Mouse (Mus musculus) adrenal gland, adult 18-20 months (tissue): ENCODE results near the gene Arrdc2. TPM values are rescaled to one million over a fixed set of nuclear protein-coding genes. Genes with fewer than 3 reads are reported as not detected.

Source experiments
- DNase-seq, 2 experiments: peaks; one replicate each; pipeline ENCODE4 v3.0.0; 2021 to 2022; ENCODE audit warnings: low spot score in 2 of 2
- total RNA-seq, 2 experiments: library from RNA; stranded (reverse); gene quantifications; 1 replicate in 1 of 2; 2 replicates in 1 of 2; pipeline ENCODE4 v1.2.3; 2021

Arrdc2 gene
- total RNA-seq, 2 experiments from 2014 or later = 8.3 to 8.7 TPM

DNA sequence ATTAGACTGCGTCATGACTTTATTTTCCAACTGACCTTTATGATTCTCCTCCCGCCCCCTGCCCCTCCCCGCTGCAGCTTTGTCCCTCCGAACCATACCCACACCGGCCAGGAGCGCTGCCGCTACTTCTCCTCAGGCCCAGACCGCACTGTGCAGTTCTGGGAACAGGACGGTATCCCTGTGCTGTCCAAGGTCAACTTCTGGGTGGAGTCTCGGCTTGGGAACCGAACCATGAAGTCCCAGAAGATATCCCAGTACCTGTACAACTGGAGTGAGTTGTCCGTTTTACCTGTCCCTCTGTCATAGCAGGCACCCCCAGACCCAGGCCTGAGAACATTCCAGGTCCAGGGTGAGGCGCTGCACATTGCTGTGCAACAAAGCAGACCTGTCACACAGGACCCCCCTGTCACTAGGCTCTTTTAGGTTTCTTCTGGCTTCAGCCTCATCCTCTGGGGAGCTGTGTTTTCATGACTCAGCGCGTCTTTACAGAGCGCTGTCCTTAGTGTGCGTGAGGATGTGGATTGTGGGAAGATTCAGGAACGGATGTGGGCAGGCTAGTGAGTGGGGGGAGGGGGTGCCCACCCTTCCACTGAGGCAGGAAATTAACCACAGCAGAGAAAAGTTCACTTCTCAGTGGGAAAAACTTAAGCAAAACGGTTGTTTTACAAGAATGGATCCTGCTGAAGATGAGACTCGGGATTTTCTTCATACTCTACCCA is 28.4 kb downstream of the Arrdc2 start:
- no peak for DNase-seq

DNA sequence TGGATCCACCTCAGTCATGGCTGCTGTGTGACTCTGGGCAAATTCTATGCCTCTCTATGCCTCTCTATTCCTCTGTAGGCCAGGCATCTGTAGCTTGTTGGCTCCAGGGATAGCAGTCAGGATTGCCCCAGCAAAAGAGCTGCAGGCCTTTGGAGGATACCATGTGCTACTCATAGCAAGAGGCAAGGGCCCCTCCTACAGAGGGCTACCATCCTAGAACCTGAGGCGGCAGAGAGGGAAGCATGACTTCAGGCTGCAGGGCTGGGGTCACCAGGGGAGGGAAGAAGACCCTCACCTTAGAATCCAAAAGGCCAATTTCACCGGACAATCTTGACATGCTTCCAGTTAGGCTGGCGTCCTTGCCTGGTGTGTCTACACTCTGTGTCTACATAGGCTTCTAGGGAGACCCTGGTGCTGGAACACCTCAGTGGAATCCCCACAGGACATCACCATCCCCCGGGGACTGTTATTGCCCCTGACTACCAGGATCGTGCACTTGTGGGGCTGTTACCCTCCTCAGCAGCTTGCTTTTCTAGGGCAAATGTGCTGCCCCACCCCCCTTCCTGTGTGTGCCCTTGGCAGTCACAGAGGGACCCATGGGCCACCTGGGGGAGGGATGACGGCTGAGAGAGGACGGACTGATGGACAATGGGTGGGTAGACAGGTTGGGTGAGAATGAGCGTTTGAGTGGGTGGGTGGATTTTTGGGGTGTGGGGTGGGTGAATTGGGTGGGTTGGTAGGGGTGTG is 30.4 kb downstream of the Arrdc2 start:
- DNase-seq = no peak

DNA sequence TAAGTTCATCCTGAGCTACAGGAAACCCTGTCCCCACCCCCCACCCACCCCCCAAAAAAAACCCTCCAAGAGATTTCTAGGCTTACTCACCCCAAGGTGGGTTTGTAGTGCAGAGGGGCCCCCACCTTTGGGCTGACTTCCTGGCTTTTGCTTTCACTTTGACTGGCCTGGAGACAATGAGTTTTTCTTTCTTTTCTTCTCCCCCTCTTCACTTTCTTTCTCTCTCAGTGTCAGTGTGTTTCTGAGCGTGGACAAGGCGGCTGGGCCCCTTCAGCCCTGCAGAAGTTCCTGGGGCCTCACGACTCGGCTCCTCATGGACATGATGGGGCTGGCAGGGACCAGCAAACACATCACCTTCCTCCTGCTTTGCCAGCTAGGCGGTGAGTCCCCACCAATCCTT is 31.3 kb downstream of the Arrdc2 start, which contains the start of gene Il12rb1:
Gene Il12rb1 (plus strand): TSS at position 211 of the 400 bp plus-strand sequence.
- no peak for DNase-seq

DNA sequence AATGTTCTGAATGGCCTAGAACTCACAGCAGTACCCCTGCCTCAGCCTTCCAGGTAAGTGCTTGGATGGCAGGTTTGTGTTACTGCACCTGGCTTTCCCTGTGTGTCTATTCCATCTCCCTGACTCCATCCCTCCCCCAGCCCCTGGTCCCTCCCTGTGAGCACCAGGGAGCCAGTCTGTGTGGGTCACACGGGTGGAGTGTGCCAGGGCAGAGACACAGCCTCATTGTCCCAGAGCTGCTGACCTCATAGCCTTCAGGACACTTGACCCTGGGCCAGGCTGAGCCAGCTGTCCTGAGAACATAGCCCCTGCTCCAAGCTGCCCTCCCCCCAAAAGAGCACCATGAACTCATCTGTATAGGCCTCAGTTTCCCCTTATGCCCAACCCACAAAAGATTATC is 32.2 kb downstream of the Arrdc2 start:
- DNase-seq = no peak

DNA sequence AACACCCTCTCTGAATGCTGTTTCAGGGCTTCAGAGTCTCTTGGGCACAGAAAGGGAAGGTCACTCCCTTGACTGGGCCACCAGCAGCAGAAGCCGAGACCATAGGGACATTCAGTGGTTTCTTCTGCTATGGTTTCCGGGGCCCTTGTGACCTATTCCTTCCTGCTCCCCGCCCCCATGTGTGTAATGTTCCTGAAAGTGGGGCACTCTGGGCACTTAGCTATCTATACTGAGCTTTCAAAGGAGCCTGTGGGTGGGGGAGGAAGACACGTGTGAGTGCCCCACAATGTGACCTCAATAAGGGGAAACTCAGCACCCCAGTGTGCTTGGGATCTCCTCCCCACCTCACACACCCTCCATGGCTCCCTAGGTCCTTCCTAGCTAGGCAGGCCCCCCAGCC is 33.0 kb downstream of the Arrdc2 start:
- DNase-seq = no peak

DNA sequence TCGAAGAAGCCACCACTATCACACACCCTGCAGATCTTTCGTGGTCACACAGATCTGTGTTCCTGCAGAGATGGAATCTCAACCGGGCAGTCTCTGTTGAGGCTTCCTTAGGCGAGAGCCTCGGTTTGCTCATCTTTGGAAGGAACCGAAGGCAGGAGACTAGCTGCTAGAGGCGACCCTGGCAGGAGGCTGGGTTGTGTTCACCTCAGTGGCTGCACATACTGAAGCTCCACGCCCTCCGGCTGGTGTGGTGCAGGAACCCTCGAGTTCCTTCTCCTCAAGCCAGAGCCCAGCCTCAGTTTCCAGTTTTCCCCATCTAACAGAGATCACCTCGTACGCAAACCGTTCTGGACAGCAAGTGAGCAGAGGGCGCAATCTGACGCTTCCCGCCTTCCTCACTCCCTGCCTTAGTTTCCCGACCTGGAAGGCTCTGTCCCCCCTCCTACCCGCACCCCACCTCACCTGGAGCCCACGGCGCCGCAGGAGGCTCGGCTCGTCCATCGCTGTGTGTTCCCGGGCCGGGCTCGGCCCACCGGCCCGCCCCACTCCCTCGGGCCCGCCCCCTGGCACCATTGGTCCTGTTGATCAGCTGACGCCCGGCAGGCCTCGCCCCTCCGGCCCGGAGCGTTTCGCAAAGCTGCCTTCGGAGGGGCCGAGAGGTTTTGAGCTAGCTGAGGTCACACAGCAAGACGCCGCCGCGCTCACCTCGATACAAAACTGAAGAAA is 34.9 kb downstream of the Arrdc2 start, which contains the start of gene Mast3:
Gene Mast3 (minus strand): TSS at position 574 of the 726 bp plus-strand sequence.
- DNase-seq = peak; percentile 78 to 86

DNA sequence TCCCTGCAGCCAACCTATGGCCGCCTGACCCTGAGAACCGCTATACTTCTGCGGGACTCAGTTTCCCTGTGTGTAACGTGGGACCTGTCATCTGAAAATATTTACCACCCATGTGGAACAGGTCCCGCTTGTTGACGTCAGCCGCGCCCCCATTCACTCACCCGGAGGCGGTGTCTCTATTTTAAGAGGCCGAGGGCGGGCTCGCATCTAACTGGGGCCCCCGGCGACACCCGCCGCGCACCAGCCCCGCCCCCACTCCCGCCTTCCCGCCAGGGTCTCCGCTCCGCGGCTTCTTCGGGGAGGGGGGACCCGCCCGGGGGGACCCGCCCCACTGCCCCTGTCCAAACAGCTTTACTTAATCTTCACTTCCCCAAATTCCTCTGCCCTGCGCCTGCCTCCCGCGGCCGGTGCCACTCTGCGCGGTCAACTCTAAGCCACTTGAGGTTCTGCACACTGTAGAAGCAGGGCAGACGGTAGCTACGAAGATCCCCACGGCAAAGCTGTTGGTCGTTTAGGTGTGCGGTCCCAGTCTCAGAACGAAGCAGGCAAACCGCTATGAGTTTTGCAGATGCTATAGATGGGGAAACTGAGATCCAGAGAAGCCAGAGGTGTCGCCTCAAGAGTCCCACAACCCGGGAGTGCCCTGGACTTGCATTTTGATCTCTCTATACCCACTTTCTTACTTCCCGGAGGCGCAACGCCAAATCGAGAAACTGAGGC is 35.6 kb downstream of the Arrdc2 start:
- peak in 1 of 2 experiments; percentile 59 for DNase-seq

DNA sequence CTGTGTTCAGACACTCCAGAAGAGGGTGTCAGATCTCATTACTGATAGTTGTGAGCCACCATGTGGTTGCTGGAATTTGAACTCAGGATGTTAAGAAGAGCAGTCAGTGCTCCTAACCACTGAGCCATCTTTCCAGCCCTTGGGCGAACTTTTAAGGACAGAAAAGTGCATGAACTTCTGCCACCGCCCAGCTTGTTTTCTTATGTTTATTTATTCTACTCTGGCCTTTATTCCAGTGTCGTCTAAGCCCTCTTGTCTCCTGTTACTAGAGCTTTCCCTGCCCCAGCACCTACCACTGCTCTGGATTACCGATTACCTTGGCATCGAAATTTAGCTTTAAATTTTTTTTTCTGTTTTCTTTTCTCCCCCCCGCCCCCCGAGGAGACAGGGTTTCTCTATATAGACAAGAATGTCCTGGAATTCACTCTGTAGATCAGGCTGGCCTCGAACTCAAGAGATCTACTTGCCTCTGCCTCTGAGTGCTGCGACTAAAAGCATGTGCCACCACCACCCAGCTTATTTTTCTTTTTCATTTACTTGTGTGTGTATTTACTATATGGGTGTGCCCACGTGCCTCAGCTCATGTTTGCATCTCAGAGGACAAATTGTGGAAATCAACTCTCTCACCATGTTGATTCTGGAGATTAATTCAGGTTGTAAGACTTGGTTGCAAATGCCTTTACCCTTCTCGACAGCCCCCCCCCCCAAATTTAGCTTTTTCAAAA is 36.6 kb downstream of the Arrdc2 start:
- DNase-seq = no peak

DNA sequence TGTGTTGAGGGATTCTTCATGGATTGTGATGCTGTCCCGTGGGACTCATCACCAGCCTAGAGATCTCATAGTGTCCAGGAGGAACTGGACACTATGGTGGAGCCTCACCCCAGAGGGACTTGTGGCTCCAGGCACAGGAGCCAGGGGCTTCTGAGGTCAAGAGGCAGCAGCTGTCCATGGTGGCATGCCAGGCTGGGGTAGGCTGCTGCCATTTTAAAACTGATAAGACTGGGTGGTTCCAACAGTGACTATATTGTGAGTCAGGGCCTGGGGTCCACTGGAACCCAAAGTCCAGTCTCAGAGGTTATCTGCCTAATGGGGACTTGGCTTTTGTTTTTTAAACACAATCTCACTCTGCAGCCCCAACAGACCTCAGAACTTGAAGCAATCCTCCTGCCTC is 37.7 kb downstream of the Arrdc2 start:
- DNase-seq = no peak

DNA sequence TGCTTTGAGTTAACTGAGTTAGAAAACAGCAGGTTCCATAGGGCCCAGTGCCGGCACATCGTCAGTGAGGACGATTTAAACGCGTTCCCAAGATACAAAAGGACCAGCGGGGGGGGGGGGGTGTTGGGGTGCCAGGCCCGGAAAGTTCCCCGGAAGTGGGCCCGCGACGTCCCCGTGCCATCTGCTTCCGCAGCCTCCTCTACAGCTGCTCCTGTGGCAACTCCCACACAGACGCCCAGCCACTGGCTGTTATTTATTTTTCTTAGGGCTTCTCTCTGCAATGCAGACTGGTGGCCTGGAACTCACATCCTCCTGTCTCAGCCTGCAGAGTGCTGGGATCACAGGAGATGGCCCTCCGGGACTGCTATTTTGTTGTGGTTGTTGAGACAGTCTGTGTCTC is 38.4 kb downstream of the Arrdc2 start:
- DNase-seq = no peak

DNA sequence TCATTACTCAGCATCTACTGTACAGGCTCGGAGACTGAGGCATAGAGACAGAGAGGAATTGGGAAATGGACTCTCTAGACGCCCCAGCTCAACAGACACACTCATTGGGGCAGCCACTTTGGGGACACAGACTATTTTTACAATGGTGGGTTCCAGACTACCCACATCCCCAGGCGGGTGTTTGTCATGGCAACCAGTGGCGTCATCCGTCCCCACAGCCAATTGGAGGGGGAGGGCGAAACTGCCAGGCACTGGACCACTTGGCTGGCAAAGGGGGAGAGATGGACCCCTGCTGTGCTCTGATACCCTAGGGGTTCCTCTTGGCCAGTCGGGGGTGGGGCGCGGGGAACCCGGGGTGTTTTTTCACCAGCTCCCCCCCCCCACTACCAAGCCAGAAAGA is 38.9 kb downstream of the Arrdc2 start:
- DNase-seq = no peak

DNA sequence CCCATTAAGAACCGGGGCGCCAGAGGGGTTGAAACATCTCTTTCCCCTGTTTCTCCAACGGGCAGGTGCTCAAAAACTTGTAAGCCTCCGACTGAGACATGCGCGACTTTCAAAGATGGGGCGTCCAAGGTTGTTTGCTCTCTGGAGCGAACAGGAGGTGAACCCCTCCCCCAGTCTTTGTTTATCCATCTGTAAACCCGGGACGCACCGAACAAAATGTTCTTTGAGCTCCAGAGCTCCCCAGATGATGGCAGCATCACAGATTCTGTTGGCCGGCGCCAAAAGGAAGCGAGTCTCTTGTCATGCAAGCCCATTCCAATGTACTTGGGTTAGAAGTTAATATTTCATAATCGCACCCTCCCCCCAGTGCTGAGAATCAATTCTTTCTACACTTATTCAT is 41.2 kb downstream of the Arrdc2 start:
- no peak for DNase-seq

DNA sequence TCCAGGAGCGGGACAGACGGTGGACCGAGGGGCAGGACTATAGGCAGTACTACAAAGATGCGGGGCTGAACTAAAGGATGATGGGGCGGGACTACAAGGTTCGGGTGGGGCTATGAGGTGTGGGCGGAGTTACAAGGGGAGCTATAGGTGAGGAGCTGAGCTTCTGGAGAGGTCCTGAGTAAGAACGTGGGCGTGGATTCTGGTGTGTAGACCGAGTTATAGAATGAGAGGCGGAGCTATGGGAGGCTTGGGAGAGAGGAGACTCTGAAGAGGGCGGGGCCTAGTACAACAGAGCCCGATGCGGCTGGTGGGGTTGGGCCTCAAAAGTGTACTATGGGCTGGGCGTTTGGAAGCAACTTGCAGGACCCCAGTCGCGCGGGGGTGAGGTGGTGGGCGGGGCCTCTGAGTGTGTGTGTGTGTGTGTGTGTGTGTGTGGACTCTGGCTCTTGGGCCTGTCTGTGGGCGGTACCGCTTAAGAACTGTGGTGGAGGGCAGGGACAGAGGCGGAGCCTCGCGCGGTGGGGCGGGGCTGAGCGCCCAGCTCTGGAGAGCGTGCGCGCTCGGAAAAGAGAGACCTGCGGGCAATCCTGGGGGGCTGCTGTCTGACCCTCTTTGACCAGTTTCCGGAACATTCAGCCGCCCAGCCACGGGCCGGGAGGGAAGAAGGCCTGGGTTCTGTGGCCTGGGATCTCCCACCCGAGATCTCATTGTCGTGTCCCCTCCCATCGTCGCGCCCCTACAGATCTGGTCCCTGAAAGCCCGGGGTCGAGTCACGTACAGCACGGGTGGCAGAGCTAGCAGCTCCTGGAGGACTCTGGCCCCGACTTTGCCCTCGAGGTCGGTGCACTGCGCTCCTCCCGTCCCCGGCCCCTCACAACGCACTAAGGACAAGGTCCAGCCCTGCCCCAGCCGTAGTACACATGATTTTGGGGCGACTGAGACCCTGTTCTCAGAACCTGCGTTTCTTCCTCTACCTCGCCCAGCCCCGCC is 42.1 kb downstream of the Arrdc2 start:
- peak; percentile 85 to 86 for DNase-seq

DNA sequence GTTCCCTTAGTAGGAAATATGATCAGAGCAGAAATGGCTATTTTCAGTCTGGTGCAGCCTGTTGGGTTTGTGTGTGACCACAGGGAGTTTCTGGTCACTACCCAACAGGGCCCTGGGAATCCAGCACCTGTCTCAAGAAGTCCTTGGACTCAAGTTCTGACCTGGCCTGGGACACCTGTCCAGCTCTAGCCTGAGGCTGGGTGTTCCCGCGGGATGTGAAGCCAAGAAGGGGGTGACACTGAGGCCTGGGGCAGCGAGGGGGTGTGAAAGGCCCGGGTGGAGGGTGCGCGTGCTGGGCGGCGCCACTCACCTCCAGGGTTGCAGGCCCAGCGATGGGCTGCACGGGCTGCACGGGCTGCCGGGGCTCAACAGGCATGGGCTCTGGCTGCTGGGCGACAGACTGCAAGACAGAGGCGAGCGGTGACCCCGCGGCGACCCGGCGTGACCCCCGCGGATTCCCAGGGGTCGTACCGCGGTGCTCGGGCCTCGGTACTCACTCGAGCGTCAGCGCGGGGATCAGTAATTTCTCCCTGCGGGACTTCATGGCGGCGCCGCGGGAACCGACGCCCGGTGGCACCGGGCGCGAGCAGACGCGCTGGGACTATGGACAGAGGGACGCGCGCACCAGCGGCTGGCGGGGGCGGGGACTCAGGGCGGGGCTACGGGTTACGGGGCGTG is 43.0 kb downstream of the Arrdc2 start:
- DNase-seq = peak in 1 of 2 experiments; percentile 75

DNA sequence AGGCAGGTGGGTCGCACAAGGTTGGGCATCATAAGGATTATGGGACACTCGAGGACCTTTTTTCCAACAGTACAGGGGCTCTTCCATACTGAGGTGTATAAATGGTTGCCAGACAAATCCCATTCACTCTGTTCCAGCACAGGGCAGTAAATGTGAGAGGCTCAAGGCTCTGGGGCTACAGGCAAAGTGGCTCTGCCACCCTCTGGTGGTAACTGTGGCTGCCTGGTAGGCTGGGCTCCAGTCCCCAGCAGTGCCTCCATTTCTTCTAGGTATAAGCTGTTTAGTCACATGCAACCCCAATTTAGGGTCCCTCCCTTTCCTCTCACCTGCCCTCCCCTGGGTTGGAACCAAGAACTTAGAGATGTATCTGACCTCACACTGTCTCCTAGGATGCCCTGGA is 44.1 kb downstream of the Arrdc2 start:
- DNase-seq = no peak

DNA sequence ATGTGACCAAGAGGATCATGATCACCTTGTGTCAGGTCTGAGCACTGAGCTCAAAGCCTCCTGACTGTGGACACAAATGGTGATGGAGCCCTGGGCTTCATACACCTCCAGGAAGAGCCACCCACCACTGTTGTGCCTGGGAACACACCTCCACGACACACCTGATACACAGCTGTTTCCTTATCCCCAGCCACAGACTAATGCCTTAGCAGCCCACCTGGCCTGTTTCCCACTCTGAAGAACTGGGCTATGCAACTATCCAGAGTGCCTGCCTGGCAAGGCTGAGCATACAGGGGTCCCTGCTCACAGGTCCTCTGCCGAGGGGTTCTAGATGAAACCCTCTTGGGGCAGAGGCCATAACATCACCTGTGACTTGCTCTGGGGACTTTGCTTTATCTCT is 45.3 kb downstream of the Arrdc2 start:
- DNase-seq = no peak

DNA sequence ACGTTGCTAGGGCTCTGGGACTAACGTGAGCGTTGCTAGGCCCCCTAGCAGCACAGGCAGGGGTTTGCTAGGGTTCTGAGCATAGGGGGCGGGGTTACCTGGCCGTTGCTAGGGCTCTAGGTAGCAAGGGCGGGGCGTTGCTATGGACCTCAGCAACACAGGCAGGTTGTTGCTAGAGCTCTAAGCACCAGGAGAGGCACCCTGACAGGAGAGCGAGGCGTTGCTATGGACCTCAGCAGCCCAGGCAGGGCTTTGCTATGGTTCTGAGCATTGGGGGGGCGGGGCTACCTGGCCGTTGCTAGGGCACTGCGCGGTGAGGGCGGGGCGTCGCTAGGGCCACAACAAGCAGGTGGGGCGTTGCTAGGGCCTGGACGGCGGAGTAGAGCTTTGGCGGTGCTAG is 46.8 kb downstream of the Arrdc2 start:
- no peak for DNase-seq

DNA sequence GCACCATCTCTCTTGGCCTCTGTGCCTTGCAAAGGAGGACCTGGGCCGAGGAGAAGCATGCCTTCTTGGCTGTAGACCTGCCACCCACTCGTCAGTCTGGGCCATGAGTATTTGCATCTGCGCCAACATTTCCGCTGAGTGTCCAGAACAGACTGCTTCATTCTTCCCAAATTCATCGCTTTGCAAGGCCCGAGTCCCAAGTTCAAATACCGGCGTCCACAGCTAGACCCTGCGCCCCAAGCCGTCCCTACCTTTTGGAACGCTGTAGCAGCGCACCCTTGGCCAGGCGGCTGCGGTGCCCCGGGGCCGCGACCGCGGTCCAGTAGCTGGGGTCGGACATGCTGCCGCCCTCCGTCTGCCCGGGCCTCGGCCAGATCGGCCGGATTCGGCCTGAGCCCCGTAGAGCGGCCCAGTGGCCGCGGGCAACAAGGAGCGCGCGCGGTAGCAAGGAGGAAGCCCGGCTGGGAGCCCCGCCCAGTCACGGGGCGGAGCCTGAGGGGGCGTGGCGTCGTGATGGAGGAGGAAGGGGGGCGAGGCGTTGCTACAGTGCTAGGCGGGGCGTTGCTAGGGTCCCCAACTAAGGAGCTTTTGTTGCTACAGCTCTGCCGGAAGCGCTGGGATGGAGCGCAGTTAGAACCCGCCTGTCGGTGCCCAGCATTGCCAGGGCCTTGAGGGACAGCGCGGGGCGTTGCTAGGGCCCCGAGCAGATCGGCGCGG is 47.4 kb downstream of the Arrdc2 start:
- peak; percentile 99 for DNase-seq
